Mouse (Mus musculus) right cerebral cortex, postnatal 14 days (tissue): ENCODE measurements at regions not wholly inside any gene's neighbourhood (a gene's known extent, or its start where the extent isn't known, plus 50 kb on each side); places are given as distances from the start of the nearest gene placed in this dataset.
A peak's percentile ranks its signal among the peaks of the same experiment; 100 is the strongest.

Source experiments
- DNase-seq: peaks from one replicate; pipeline ENCODE4 v3.0.0; 2022

GRCm38 (mm10) chr6:17157270-17157669, 92.3 kb downstream of the Tes start:
- no peak for DNase-seq

GRCm38 (mm10) chr6:17169971-17170781, 105.2 kb downstream of the Tes start:
- peak; percentile 26 for DNase-seq

DNA sequence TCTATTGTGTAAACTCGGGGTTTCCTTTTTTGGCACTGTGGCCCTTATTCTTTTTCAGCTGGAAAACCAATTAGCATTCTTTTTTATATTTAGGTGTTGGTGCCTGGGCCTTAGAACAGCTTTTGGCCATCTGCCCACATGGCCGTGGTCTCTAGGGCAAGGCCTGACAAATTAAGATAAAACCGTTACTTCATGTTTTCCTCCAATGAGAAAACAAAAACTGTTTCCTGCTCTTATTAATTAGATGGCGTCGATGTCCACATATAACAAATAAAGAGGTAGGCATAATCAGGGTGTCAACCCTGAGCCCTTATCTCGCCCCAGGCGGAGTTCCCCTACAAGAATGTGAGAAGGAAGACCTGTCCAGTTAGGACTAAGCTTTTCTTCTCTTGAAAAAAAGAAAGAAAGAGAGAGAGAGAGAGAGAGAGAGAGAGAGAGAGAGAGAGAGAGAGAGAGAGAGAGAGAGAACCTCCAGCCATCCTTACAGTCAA, 105.9 kb downstream of the Tes start:
- DNase-seq: peak; percentile 13

GRCm38 (mm10) chr6:17171273-17172011, 106.5 kb downstream of the Tes start:
- peak; percentile 16 for DNase-seq

DNA sequence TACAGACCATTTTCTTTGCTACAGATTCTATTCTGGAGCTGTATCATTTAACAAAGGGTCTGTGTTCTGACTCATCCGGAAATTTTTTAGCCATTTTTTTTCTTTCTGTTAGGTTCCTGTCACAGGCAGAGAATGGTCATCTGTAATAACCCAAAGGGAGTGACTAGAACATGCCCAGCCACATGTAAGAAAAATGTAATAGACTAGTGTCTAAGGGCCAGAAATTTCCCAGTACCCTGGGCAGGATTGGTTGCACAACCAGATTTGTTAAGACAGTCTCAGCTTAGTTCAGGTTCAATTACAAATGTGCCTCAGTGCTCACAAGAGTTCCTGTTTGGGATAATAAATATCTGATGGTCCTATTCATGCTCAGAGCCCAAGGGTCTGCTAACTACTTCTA, 107.1 kb downstream of the Tes start:
- no peak for DNase-seq

GRCm38 (mm10) chr6:17177153-17177552, 103.8 kb upstream of the Cav2 start:
- DNase-seq: no peak

DNA sequence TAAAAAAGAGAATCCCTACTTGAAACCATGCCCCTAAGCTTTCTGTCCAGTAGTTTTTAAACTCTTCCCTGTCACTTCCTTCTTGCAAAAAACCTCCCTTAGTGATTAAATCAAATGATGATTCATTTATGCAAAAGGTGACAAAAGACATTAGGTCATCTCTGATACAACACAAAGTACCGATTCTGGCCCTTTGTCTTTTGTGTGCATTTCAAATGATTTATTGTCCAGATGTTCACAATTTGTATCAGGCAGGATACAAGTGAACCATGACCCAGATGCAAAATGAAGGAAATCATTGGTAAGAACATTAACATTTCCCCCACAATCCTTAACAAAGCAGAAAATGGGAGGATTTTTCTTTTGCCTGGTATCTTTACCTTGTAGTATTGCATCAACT, 101.5 kb upstream of the Cav2 start:
- DNase-seq: no peak

GRCm38 (mm10) chr6:17186604-17187003, 94.4 kb upstream of the Cav2 start:
- no peak for DNase-seq

GRCm38 (mm10) chr6:17187106-17187505, 93.9 kb upstream of the Cav2 start:
- DNase-seq: no peak

GRCm38 (mm10) chr6:17195538-17195937, 85.4 kb upstream of the Cav2 start:
- no peak for DNase-seq

- DNase-seq: no peak
Measured at GRCm38 (mm10) chr6:17197728-17198397, 83.1 kb upstream of the Cav2 start.

DNA sequence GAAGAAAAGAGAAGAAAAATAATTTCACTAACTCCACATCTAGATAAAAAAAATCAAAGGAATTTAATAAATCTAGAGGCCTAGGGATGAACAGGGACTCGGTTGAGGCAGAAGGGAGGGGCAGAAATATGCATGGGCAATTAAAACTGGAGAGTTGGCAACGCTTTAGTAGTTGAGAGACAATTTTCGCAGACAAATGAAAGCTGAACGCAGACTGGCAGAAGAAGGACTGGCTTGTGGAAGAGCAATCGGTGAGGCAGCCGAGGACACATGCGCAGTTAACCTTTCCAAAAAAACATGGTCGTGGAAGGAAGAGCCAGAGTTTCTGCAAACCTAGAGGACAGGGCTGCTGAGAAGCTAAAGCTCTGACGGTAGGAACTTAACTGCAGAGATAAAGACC, 82.1 kb upstream of the Cav2 start:
- no peak for DNase-seq

DNA sequence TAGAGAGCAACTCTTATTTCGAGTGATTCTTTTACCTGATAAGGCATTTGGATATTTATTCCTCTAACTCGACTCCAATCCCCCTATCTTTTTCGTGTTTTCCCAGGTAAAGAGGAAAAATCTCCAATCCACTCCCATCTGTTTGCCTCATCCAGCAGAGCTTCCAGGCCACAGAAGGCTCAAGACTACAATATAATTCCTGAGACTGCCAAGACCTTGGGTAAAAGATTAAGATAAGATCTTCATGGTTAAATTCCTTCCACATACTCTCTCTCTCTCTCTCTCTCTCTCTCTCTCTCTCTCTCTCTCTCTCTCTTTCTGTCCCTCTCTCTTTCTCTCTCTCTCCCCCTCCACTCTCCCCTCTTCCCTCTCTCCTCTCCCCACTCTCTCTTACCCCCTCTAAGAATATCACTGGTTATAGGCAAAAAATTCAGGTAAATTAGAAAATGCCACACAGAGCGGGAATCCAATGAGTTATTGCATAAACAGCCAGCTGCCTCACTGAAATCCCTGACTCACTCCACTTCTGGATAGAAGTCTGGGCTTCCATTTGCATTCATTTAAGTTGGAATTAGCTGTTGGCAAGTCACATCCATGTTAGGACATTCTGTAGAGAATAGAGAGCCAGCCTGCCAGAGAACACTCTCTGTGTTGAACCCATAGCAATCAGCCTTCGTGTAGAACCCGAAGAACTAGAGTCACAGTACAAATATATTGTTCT, 78.9 kb upstream of the Cav2 start:
- no peak for DNase-seq

DNA sequence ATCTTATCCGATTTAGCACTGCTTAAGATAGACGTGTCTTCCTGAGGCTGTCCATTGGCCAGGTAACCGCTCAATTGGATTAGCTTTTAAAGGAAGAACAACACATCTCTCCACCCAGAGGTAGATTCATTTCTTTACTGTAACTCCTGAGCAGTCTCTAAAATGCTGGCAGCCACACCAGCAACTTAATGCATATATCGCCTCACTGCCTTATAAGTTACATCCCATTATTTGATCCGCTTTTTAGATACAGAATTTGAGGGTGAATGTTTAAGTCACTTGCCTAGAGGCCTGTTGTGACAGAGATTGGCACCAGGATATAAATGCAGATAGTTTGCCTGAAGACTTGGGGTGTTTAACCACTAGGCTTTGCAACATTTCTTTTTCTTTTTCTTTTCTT, 77.7 kb upstream of the Cav2 start:
- DNase-seq: no peak

GRCm38 (mm10) chr6:17203900-17204686, 76.9 kb upstream of the Cav2 start:
- no peak for DNase-seq

DNA sequence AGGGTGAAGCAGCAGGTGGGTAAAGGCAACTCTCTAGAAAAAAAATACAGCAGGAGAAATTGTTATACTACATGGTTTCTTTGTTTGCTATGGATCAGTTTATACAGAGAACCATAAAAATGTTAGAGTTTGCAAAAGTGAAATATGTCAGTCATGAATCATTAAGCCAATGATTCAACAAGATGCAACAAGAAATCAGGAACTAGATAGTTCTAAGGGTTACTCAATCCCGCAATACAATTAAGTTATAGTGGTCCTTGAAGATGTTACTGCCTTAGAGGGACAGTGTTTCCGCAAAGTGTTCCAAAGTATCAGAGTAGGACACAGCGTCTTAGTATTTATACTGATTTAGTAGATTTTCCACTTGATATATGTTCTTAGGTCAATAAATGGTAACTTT, 74.1 kb upstream of the Cav2 start:
- no peak for DNase-seq

GRCm38 (mm10) chr6:17209792-17210191, 71.2 kb upstream of the Cav2 start:
- no peak for DNase-seq

GRCm38 (mm10) chr6:17211346-17211745, 69.6 kb upstream of the Cav2 start:
- no peak for DNase-seq

- no peak for DNase-seq
Measured at GRCm38 (mm10) chr6:17214774-17215173, 66.2 kb upstream of the Cav2 start.

- no peak for DNase-seq
Measured at GRCm38 (mm10) chr6:17216442-17216841, 64.5 kb upstream of the Cav2 start.

- DNase-seq: no peak
Measured at GRCm38 (mm10) chr6:17223744-17224143, 57.2 kb upstream of the Cav2 start.

GRCm38 (mm10) chr6:17224852-17225251, 56.1 kb upstream of the Cav2 start:
- DNase-seq: no peak
